Comparison of ENCODE assay signal across 30 mouse cellular contexts in genomic region chr1:158949041-158949440, GRCm38 (mm10). TPM values are rescaled to one million over a fixed set of nuclear protein-coding genes. Genes with fewer than 3 reads are reported as not detected.
"Had no signal": no experiment of that assay in that cellular context is flagged by ENCODE, and none has a peak within 500 bp of the region (broad histone marks: within the 10 kb centered on the region; RNA-seq: fewer than 3 reads in every experiment).

No protein-coding gene starts in this region.

- H3K36me3 ChIP-seq: embryonic facial prominence, embryonic 10.5 days; embryonic facial prominence, embryonic 12.5 days; embryonic facial prominence, embryonic 13.5 days; embryonic facial prominence, embryonic 15.5 days; forebrain, embryonic 10.5 days; forebrain, embryonic 12.5 days; forebrain, embryonic 15.5 days had no signal

- H3K9ac ChIP-seq: embryonic facial prominence, embryonic 12.5 days; embryonic facial prominence, embryonic 13.5 days; embryonic facial prominence, embryonic 15.5 days; forebrain, embryonic 12.5 days; forebrain, embryonic 13.5 days; forebrain, embryonic 15.5 days; forebrain, postnatal 0 days had no signal

- H3K27me3 ChIP-seq: embryonic facial prominence, embryonic 12.5 days; embryonic facial prominence, embryonic 13.5 days; embryonic facial prominence, embryonic 15.5 days; forebrain, embryonic 12.5 days; forebrain, embryonic 13.5 days; forebrain, embryonic 15.5 days had no signal

- DNase-seq: cerebellum, adult 2 months; cerebellum, adult 8-10 months; cerebellum, adult 9-10 months; cerebellum, adult 9-11 months; cerebellum, postnatal 10 days; cerebellum, postnatal 14 days; cerebellum, postnatal 25 days; cerebellum, postnatal 36 days; embryo, embryonic 11 days; forebrain, postnatal 0 days; gastrocnemius, adult 2 months; gastrocnemius, postnatal 10 days; gastrocnemius, postnatal 14 days; gastrocnemius, postnatal 25 days; gastrocnemius, postnatal 36 days; heart, adult 18-20 months; heart, adult 2 months had no signal

- H3K4me2 ChIP-seq: embryonic facial prominence, embryonic 12.5 days; embryonic facial prominence, embryonic 13.5 days; embryonic facial prominence, embryonic 15.5 days; forebrain, embryonic 12.5 days; forebrain, embryonic 13.5 days; forebrain, embryonic 15.5 days had no signal

- H3K4me3 ChIP-seq: embryonic facial prominence, embryonic 10.5 days; embryonic facial prominence, embryonic 12.5 days; embryonic facial prominence, embryonic 13.5 days; embryonic facial prominence, embryonic 15.5 days; erythroblast, embryonic 14.5 days; forebrain, embryonic 10.5 days; forebrain, embryonic 12.5 days; forebrain, embryonic 13.5 days; forebrain, embryonic 15.5 days; gastrocnemius, adult 2 months; heart, adult 2 months had no signal

- H3K27ac ChIP-seq: embryonic facial prominence, embryonic 10.5 days; embryonic facial prominence, embryonic 12.5 days; embryonic facial prominence, embryonic 13.5 days; embryonic facial prominence, embryonic 15.5 days; forebrain, embryonic 10.5 days; forebrain, embryonic 12.5 days; forebrain, embryonic 13.5 days; forebrain, embryonic 15.5 days; gastrocnemius, adult 2 months; heart, adult 2 months had no signal

- H3K4me1 ChIP-seq: embryonic facial prominence, embryonic 15.5 days; forebrain, embryonic 12.5 days; forebrain, embryonic 13.5 days had no signal

- H3K9me3 ChIP-seq: embryonic facial prominence, embryonic 10.5 days; embryonic facial prominence, embryonic 12.5 days; embryonic facial prominence, embryonic 13.5 days; embryonic facial prominence, embryonic 15.5 days; forebrain, embryonic 10.5 days; forebrain, embryonic 12.5 days; forebrain, embryonic 13.5 days; forebrain, embryonic 15.5 days had no signal

- ATAC-seq: forebrain, embryonic 13.5 days; forebrain, embryonic 14.5 days; forebrain, embryonic 15.5 days; forebrain, embryonic 16.5 days; forebrain, postnatal 0 days had no signal

RNA-seq across cellular contexts. Expression of gene Pappa2, which starts 31.2 kb away (rescaled TPM):
- total RNA-seq: common myeloid progenitor, adult 5-6 weeks; gastrocnemius, adult 2 months; granulocyte monocyte progenitor cell, adult 5-6 weeks had no signal
- polyA plus RNA-seq: erythroblast, embryonic 14.5 days had no signal
